Mouse (Mus musculus): ENCODE results near the gene Fbxl21. TPM values are rescaled to one million over a fixed set of nuclear protein-coding genes. Genes with fewer than 3 reads are reported as not detected.

The Fbxl21 gene
- total RNA-seq, 2 experiments from 2014 or later, result 0.47 to 0.67 TPM

DNA sequence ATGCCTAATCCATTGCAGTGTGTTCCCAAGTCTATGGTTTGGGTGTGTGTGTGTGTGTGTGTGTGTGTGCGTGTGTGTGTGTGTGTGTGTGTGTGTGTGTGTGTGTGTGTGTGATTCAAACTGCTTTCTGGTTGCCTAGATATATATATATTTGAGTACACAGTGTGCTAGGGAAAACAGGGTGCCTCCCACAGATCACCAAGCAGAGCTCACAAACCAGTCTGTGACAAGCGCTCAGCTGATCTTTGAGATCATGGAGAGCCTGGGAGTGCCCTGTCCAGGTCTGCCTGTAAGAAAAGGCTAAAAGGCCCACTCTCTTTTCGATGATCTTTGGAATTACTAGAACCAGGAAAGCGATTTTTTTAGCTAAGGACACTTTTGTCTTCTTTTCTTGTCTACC lies 52.8 kb downstream of the Fbxl21 start:
- DNase-seq (ENCODE audit: low spot score), result no peak
- intact Hi-C loops (cut with DNase I), result loop anchor here (5.0 kb wide), 2 partner anchors 37 to 82 kb away; no protein-coding TSS in a partner anchor

DNA sequence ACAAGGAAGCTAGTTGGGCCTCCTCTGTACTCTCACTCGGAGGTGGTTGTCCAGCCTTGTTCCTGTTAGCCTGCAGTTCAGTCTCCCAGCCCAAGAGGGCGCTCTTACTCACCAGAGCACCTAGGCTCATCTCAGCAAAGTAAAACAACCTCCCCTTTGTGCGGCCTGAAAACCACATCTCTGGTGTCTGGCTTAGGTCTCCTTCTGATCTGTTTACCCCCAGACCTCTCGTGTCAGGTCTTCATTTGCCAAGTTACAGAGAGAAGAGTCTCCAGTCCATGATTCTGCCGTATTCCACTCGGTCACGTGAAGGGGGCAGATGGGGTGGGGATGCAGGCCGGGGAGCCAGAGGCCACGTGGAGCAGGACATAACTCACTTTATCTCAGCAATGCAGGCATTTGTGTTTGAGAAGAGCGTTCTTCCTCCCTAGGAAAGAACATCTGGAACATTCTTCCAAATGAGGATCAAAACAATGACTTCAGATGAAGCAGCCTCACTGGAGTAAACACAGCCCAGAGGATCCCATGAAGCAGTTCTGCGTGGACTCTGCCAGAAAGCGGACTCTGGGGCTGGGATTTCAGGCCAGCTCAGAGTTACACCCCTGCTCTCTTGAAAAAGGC lies 53.5 kb downstream of the Fbxl21 start:
- peak; percentile 65 for DNase-seq (ENCODE audit: low spot score)
- intact Hi-C loops (cut with DNase I), result loop anchor here (5.0 kb wide), 2 partner anchors 36 to 81 kb away; no protein-coding TSS in a partner anchor

DNA sequence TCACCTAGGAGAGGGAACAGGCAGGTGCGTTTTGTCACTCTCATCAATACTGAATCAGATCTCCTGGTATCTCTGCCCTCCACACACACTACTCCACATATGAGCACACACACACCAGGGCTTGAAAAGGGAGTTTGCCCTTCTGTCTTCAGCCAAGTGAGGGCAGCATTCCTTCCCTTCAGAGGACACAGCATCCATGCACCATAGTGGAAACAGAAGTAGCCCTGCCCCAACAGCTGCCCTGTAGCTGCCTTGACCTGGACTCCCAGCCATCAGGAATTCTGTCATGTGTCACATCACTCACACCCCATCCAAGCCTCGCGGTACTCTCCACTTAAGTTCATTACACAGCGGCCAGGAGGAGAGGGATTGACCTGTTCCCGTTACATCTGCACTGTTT lies 55.8 kb downstream of the Fbxl21 start:
- no peak for DNase-seq (ENCODE audit: low spot score)
- intact Hi-C loops (cut with DNase I), result loop anchor here (2.0 to 5.0 kb wide), 3 partner anchors 34 to 79 kb away; no protein-coding TSS in a partner anchor

DNA sequence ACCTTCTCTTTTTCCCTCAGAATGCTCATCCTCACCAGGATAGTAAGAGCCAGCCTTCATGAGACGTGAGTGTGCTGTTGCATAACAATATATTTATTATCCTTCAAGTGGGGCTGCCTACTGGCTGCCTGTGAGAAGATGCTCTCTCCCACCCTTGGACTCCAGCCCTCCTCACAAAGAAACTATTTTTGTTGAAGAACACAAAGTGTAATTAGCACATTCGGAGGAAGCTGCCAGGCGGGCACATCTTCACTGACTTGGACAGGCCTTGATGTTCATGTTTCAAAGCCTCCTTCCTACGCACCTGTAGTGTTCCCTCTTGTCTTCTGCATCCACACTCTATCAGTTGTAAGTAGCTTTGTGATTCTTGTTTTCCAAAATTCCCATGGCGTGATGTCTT lies 58.2 kb downstream of the Fbxl21 start:
- no peak for DNase-seq (ENCODE audit: low spot score)
- intact Hi-C loops (cut with DNase I), result no loop called here

DNA sequence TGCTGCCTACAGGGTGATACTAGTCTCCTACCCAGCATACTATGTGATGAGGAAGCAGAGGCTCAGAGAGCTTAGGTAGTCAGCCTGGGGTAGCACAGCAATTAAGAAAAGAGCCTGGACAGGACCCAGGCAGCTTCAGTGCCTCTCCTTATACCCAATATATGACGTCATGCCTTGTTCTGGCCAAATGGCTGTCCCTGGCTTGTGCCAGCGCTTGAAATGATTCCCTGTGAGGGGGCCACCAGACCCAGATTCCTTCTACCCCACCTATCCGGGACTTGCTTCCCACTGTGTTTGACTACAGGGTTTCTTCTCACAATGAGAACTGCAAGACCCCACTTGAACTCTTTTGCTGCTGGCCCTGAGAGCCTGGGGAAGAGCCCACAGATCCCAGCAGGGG lies 59.2 kb downstream of the Fbxl21 start:
- no peak for DNase-seq (ENCODE audit: low spot score)
- intact Hi-C loops (cut with DNase I), result no loop called here

DNA sequence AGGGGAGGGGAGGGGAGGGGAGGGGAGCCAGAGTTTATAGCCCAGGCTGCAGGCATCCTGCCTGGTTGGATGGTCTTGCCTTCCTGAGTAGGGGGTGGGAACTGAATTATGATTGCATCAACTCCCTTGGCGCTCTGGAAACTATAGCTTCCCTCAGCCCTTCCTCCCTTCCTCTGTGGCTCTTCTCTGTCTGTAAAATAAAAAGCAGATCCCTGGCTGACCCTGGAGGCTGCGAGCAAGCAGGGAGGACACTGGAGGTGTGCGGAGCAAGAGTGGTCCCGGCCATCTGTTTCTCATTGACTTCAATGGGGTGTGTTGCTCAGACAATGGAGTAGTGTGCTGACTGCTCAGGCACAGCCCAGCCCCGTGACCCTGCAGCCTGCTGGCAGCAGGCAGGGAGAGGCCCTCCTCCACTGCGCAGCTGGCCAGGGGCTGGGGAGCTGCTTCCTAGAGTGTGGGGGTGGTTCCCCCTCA lies 59.7 kb downstream of the Fbxl21 start:
- intact Hi-C loops (cut with DNase I), result no loop called here

DNA sequence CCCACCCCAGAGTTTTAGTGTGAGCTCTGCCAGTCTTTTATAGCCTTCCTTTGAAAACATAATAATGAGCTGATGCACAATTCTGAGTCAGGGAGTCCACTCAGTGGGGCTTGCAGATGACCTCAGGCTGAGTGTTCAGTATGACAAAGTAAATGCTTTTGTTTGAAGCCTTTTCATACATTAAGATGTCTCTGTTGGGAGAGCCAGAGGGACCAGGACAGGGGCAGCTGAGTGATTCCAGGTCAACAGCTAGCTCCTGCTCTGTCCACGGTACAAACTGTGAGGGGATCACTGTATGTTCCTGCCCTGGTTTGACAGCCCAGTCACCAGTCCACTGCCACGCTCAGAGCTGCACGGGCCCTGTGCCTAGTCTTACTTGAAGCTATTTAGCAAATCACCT lies 60.4 kb downstream of the Fbxl21 start:
- intact Hi-C loops (cut with DNase I), result no loop called here
- no peak for DNase-seq (ENCODE audit: low spot score)

More for the DNA sequence above, 59.7 kb downstream of the Fbxl21 start:
- DNase-seq (ENCODE audit: low spot score), result peak; percentile 63

DNA sequence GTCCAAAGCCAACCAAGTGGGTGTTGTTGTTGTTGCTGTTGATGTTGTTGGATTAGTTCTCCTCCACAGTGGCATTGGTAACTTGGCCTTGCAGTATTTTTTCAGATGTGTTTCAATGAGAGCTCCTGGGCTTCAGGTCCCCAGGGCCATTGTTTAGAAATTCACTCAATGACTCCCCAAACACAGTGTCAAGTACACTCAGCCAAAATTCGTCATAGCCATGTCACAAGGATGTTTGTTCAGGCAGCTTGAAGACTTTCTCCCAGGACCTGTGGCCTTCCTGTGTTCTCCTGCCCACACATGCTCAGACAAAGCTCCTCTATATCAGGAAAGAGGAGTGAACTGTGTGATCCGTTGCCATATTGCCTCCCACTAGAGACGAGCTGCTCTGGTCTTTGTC lies 63.8 kb downstream of the Fbxl21 start:
- DNase-seq (ENCODE audit: low spot score), result no peak
- intact Hi-C loops (cut with DNase I), result no loop called here

Other genes with a start within 250 kb of the Fbxl21 start
- 1 to 10 TPM; 1.7 to 1.8 TPM for gene Cxcl14, start 225.9 kb upstream of the Fbxl21 start, total RNA-seq (2021)
- not detected for gene Gm3045, start 95.9 kb upstream of the Fbxl21 start, total RNA-seq (2021)
- under 1 TPM in 1 of 2 experiments, not detected in 1; 0.08 TPM for gene Slc25a48, start 84.1 kb upstream of the Fbxl21 start, total RNA-seq (2021)
- not detected for gene Il9, start 40.2 kb upstream of the Fbxl21 start, total RNA-seq (2021)
- not detected for gene Lect2, start 26.0 kb downstream of the Fbxl21 start, total RNA-seq (2021)
- gene Tgfbi, start 87.1 kb downstream of the Fbxl21 start, total RNA-seq (2021), result 10 to 100 TPM; 19.3 to 23.4 TPM
- 10 to 100 TPM; 29.5 to 34.6 TPM for gene Smad5, start 180.5 kb downstream of the Fbxl21 start, total RNA-seq (2021)
- gene Gm45623, start 231.4 kb downstream of the Fbxl21 start, total RNA-seq (2021), result not detected